In genomic region chr1:182955047-182955620, GRCm38 (mm10) we compare ENCODE assay signal across 8 mouse cellular contexts. TPM values are rescaled to one million over a fixed set of nuclear protein-coding genes. Genes with fewer than 3 reads are reported as not detected.
DNase-seq lines count a peak whose midpoint lies in the region; ATAC-seq and TF ChIP-seq lines count a peak whose summit lies in the region.

No protein-coding gene starts in this region.

- ATAC-seq in hindbrain, embryonic 14.5 days (ENCODE audit: low FRiP score), result no peak
- no peak for ATAC-seq in stomach, embryonic 15.5 days (ENCODE audit: insufficient read depth, low FRiP score, low read depth)

- no peak for TF ChIP-seq POLR2A in CH12.LX (IDR thresholded peaks at IDR 0.05; ENCODE audit: low read depth, low read length)
- TF ChIP-seq POLR2A in lung, adult 2 months (IDR thresholded peaks at IDR 0.05; ENCODE audit: borderline replicate concordance, extremely low read depth, low read depth, low read length), result no peak

- no peaks in the 10 kb centered on the region for H3K79me2 ChIP-seq in CH12.LX (replicated peaks; ENCODE audit: control insufficient read depth, extremely low read depth, insufficient read depth, poor library complexity, severe bottlenecking)

- no peak for TF ChIP-seq CTCF in CH12.LX (conservative IDR thresholded peaks at IDR 0.05 in 1 of 2, IDR thresholded peaks at IDR 0.05 in 1 of 2; ENCODE audit: low read depth in 2 of 2, low read length in 2 of 2)
- no peak for TF ChIP-seq CTCF in lung, adult 2 months (IDR thresholded peaks at IDR 0.05; ENCODE audit: insufficient read depth, low read length)

- H3K27ac ChIP-seq in CH12.LX (ENCODE audit: insufficient read depth, low read depth), result no peak overlapping the region
- H3K27ac ChIP-seq in hindbrain, embryonic 14.5 days, result no peak overlapping the region
- no peak overlapping the region for H3K27ac ChIP-seq in stomach, embryonic 15.5 days

- H3K36me3 ChIP-seq in CH12.LX (replicated peaks in 1 of 2; ENCODE audit: control insufficient read depth in 1 of 2, insufficient read depth in 1 of 2, low read length in 1 of 2), result no peaks in the 10 kb centered on the region
- no peaks in the 10 kb centered on the region for H3K36me3 ChIP-seq in hindbrain, embryonic 14.5 days (replicated peaks; ENCODE audit: control insufficient read depth, insufficient read depth)
- H3K36me3 ChIP-seq in stomach, embryonic 15.5 days, result no peaks in the 10 kb centered on the region

- WGBS in hindbrain, embryonic 14.5 days, result 28% methylated on average over 15 of the region's 15 CpGs
- WGBS in lung, adult 2 months, result 11% methylated on average over 15 of the region's 15 CpGs
- WGBS in stomach, embryonic 15.5 days, result 20% methylated on average over 15 of the region's 15 CpGs

- in situ Hi-C loops in CH12.LX (cut with MboI; ENCODE audit: low pct_ligation_motif_present, low pct_unique_long_range_greater_than_20kb, low sequenced_read_pairs), result no loop called here

- DNase-seq in CH12.LX (ENCODE audit: extremely low read depth) (no peak), ZHBTc4 (ENCODE audit: low read depth, low spot score) (peak; percentile 25)
- DNase-seq in hindbrain, embryonic 14.5 days (ENCODE audit: low spot score), result no peak
- DNase-seq in lung, adult 2 months, result no peak
- DNase-seq in right cerebral cortex, postnatal 36 days (ENCODE audit: low spot score in 2 of 2), result no peak
- DNase-seq in layer of hippocampus, adult 8-10 months (ENCODE audit: low spot score in 2 of 2), result no peak
- no peak for DNase-seq in left cerebral cortex, adult 11 months (ENCODE audit: low spot score)

- H3K4me1 ChIP-seq in CH12.LX (ENCODE audit: control insufficient read depth in 1 of 2, insufficient read depth in 2 of 2), result peaks cover 9 to 25% of the 10 kb centered on the region in 2 experiments; a peak in 3 of 4 replicates
- peaks cover 30% of the 10 kb centered on the region for H3K4me1 ChIP-seq in hindbrain, embryonic 14.5 days (replicated peaks; ENCODE audit: control insufficient read depth, insufficient read depth, low read length)
- H3K4me1 ChIP-seq in lung, adult 2 months (ENCODE audit: control insufficient read depth, insufficient read depth, low read length), result peaks cover 14% of the 10 kb centered on the region
- peaks cover 18% of the 10 kb centered on the region for H3K4me1 ChIP-seq in stomach, embryonic 15.5 days

- peak overlapping the region; percentile 41; the same call in 1 of the 2 replicates for H3K4me2 ChIP-seq in CH12.LX (ENCODE audit: insufficient read depth, low read depth, poor library complexity, severe bottlenecking)
- peak overlapping the region; percentile 59 for H3K4me2 ChIP-seq in hindbrain, embryonic 14.5 days (replicated peaks)
- peak overlapping the region; percentile 76 for H3K4me2 ChIP-seq in stomach, embryonic 15.5 days

- TF ChIP-seq EP300 in CH12.LX (IDR thresholded peaks at IDR 0.05; ENCODE audit: low read length), result no peak

- peak overlapping the region in 1 of 3 experiments; percentile 52 for H3K4me3 ChIP-seq in CH12.LX (replicated peaks in 1 of 3; ENCODE audit: low read depth in 2 of 3, low read length in 2 of 3, poor library complexity in 1 of 3)
- peak overlapping the region; percentile 25 for H3K4me3 ChIP-seq in hindbrain, embryonic 14.5 days (replicated peaks; ENCODE audit: low read length)
- H3K4me3 ChIP-seq in lung, adult 2 months (replicated peaks; ENCODE audit: extremely low read depth, low read depth, low read length), result peak overlapping the region; percentile 78
- peak overlapping the region; percentile 46 for H3K4me3 ChIP-seq in stomach, embryonic 15.5 days (replicated peaks)

- H3K9ac ChIP-seq in CH12.LX (ENCODE audit: insufficient read depth, low read depth), result no peak overlapping the region
- H3K9ac ChIP-seq in hindbrain, embryonic 14.5 days, result peak overlapping the region; percentile 55
- no peak overlapping the region for H3K9ac ChIP-seq in stomach, embryonic 15.5 days

- H3K9me3 ChIP-seq in CH12.LX (replicated peaks; ENCODE audit: low read length), result no peaks in the 10 kb centered on the region
- no peaks in the 10 kb centered on the region for H3K9me3 ChIP-seq in hindbrain, embryonic 14.5 days (ENCODE audit: control insufficient read depth, low read length)
- H3K9me3 ChIP-seq in stomach, embryonic 15.5 days, result no peaks in the 10 kb centered on the region

- no peak for TF ChIP-seq RAD21 in CH12.LX (IDR thresholded peaks at IDR 0.05; ENCODE audit: low read depth, low read length)

- dilution Hi-C loops in CH12.LX (cut with MboI; ENCODE audit: extremely low pct_ligation_motif_present, extremely low pct_unique_long_range_greater_than_20kb, low sequenced_read_pairs), result no loop called here

- no peaks in the 10 kb centered on the region for H3K27me3 ChIP-seq in CH12.LX (replicated peaks)
- 0 out of 2 replicates have a peak, but pooled peaks cover 6% of the 10 kb centered on the region for H3K27me3 ChIP-seq in hindbrain, embryonic 14.5 days (ENCODE audit: control insufficient read depth, insufficient read depth, low read length)
- H3K27me3 ChIP-seq in stomach, embryonic 15.5 days (replicated peaks), result no peaks in the 10 kb centered on the region

TF ChIP-seq in CH12.LX, 34 proteins besides CTCF, POLR2A, EP300 and RAD21:
- TF ChIP-seq JUN (IDR thresholded peaks at IDR 0.05; ENCODE audit: insufficient read depth, low read depth, low read length) (no peak), KAT2A (IDR thresholded peaks at IDR 0.05; ENCODE audit: insufficient replicate concordance, low read length) (no peak), ZKSCAN1 (IDR thresholded peaks at IDR 0.05; ENCODE audit: borderline replicate concordance, low read depth, low read length) (no peak), NELFE (IDR thresholded peaks at IDR 0.05; ENCODE audit: low read depth, low read length) (no peak), SIN3A (IDR thresholded peaks at IDR 0.05; ENCODE audit: low read length) (no peak), PAX5 (IDR thresholded peaks at IDR 0.05; ENCODE audit: low read length) (no peak), MAFK (IDR thresholded peaks at IDR 0.05; ENCODE audit: insufficient replicate concordance, low read length) (no peak), RCOR1 (conservative IDR thresholded peaks at IDR 0.05; ENCODE audit: low read depth, low read length) (no peak)

RNA-seq across cellular contexts. Expression of gene Tlr5, which starts 0.5 kb away (rescaled TPM):
- total RNA-seq in CH12.LX (2012; rRNA removed) (not detected in 2 replicates), CH12.LX (2014; rRNA removed) (not detected in 2 replicates)
- not detected in 2 replicates for polyA plus RNA-seq in CH12.LX (2012; ENCODE audit: insufficient read length, low read depth)
- 0.21 and 0.33 TPM in 2 replicates for polyA plus RNA-seq in hindbrain, embryonic 14.5 days (2014; fragmentation: Nextera tagmentation; extraction: Ambion mirVana)
- 6.1 and 7.4 TPM in 2 replicates for polyA plus RNA-seq in lung, adult 2 months (2012; rRNA removed)
- 2.1 and 2.5 TPM in 2 replicates for polyA plus RNA-seq in stomach, embryonic 15.5 days (2015; fragmentation: Nextera tagmentation; extraction: Ambion mirVana)
- total RNA-seq in layer of hippocampus, adult 8-10 months (2022), result under 1 TPM; 0.18 to 0.55 (median 0.38) TPM
